Mouse (Mus musculus) heart, embryonic 16.5 days (tissue): ENCODE results near the gene Arhgap35. TPM values are rescaled to one million over a fixed set of nuclear protein-coding genes. Genes with fewer than 3 reads are reported as not detected.
A peak's percentile ranks its signal among the peaks of the same experiment; 100 is the strongest.

Experiments used
- ATAC-seq: fragments of 200-750 bp; cut with Nextera tagmentation; replicated peaks from 2 replicates; pipeline ENCODE4 v1.8.0; 2017; ENCODE audit warnings: moderate number of reproducible peaks; ENCODE audit not compliant: insufficient read depth, low FRiP score; ENCODE audit errors: extremely low read depth
- H3K27ac ChIP-seq: fragments of 300-500 bp; sonication (generic); 2 replicates; pipeline ENCODE4 v1.5.1; 2014; ENCODE audit warnings: mild to moderate bottlenecking, low read length, control low read depth, moderate library complexity
- H3K27me3 ChIP-seq: fragments of 300-500 bp; sonication (generic); 2 replicates; pipeline ENCODE4 v1.6.1; 2014; ENCODE audit warnings: low read length, mixed read lengths; ENCODE audit not compliant: control insufficient read depth, insufficient read depth
- H3K36me3 ChIP-seq: fragments of 300-500 bp; sonication (generic); 2 replicates; pipeline ENCODE4 v1.6.1; 2014; ENCODE audit not compliant: control insufficient read depth, insufficient read depth
- H3K4me1 ChIP-seq: fragments of 300-500 bp; sonication (generic); 2 replicates; pipeline ENCODE4 v1.6.1; 2014; ENCODE audit warnings: low read length, mixed read lengths; ENCODE audit not compliant: control insufficient read depth, insufficient read depth
- H3K4me2 ChIP-seq: fragments of 300-500 bp; sonication (generic); 2 replicates; pipeline ENCODE4 v1.6.1; 2014; ENCODE audit warnings: low read depth, mild to moderate bottlenecking, control low read depth, low read length
- H3K4me3 ChIP-seq: fragments of 300-500 bp; sonication (generic); 2 replicates; pipeline ENCODE4 v1.5.1; 2014; ENCODE audit warnings: mild to moderate bottlenecking, control low read depth, low read length
- H3K9ac ChIP-seq: fragments of 300-500 bp; sonication (generic); 2 replicates; pipeline ENCODE4 v1.6.1; 2014; ENCODE audit warnings: low read length, control low read depth
- H3K9me3 ChIP-seq: fragments of 300-500 bp; sonication (generic); replicated peaks from 2 replicates; pipeline ENCODE4 v1.6.1; 2016; ENCODE audit warnings: low read length; ENCODE audit not compliant: control insufficient read depth
- WGBS: fragments of 180-500 bp; shearing (Covaris S2); extraction: QIAGEN DNeasy Blood & Tissue Kit; methylation state at CpG from one replicate; pipeline ENCODE4 v1.1.7; 2014; 5-methylcytosine and 5-hydroxymethylcytosine counted together
- polyA plus RNA-seq: library from polyadenylated mRNA; unstranded; fragments of >200 nt; fragmentation: Nextera tagmentation; extraction: Ambion mirVana; gene quantifications from 2 replicates; pipeline ENCODE4 v1.2.1, GENCODE M21; 2015

The Arhgap35 gene
- polyA plus RNA-seq, 1 experiment from 2014 or later = 12.9 TPM

- Histone ChIP-seq H3K4me1 (peaks cover 29% of the 10 kb centered on the region), H3K9ac (no peak overlapping the region), H3K4me3 (no peak overlapping the region), H3K27ac (peak overlapping the region; percentile 80), H3K36me3 (no peaks in the 10 kb centered on the region), H3K9me3 (no peaks in the 10 kb centered on the region), H3K27me3 (no peaks in the 10 kb centered on the region), H3K4me2 (no peak overlapping the region)
- peak; percentile 80 for ATAC-seq
- WGBS = 29% methylated on average over 2 of the region's 2 CpGs
These were observed 90.5 kb downstream of the Arhgap35 start for GRCm38 (mm10) chr7:16524308-16524707.

- H3K9me3 ChIP-seq = no peaks in the 10 kb centered on the region
- H3K4me3 ChIP-seq = no peak overlapping the region
- H3K36me3 ChIP-seq = peaks cover 6% of the 10 kb centered on the region; the same call in 1 of the 2 replicates
- H3K9ac ChIP-seq = no peak overlapping the region
- H3K4me1 ChIP-seq = peaks cover 32% of the 10 kb centered on the region
- no peak overlapping the region for H3K4me2 ChIP-seq
- ATAC-seq = no peak
- WGBS = 91% methylated on average over 2 of the region's 2 CpGs
- no peak overlapping the region for H3K27ac ChIP-seq
- no peaks in the 10 kb centered on the region for H3K27me3 ChIP-seq
These were observed 95.5 kb downstream of the Arhgap35 start for GRCm38 (mm10) chr7:16519310-16519709.

GRCm38 (mm10) chr7:16517198-16517597 is 97.6 kb downstream of the Arhgap35 start:
- Histone ChIP-seq H3K9me3 (no peaks in the 10 kb centered on the region), H3K4me2 (no peak overlapping the region), H3K9ac (no peak overlapping the region), H3K27ac (peak overlapping the region; percentile 74), H3K4me1 (peaks cover 31% of the 10 kb centered on the region), H3K4me3 (no peak overlapping the region), H3K27me3 (no peaks in the 10 kb centered on the region), H3K36me3 (peaks cover 6% of the 10 kb centered on the region; the same call in 1 of the 2 replicates)
- 59% methylated on average over 5 of the region's 5 CpGs for WGBS
- peak; percentile 75 for ATAC-seq

GRCm38 (mm10) chr7:16507284-16507683 is 107.5 kb downstream of the Arhgap35 start:
- Histone ChIP-seq H3K4me1 (peaks cover 3% of the 10 kb centered on the region; the same call in 1 of the 2 replicates), H3K27ac (no peak overlapping the region), H3K36me3 (peaks cover 39% of the 10 kb centered on the region), H3K4me2 (no peak overlapping the region), H3K9ac (no peak overlapping the region), H3K9me3 (no peaks in the 10 kb centered on the region), H3K4me3 (no peak overlapping the region), H3K27me3 (no peaks in the 10 kb centered on the region)
- no peak; the same call in 1 of the 2 replicates for ATAC-seq
- WGBS = 4% methylated on average over 3 of the region's 3 CpGs

- no peak overlapping the region for H3K4me3 ChIP-seq
- no peaks in the 10 kb centered on the region for H3K9me3 ChIP-seq
- ATAC-seq = no peak
- H3K4me2 ChIP-seq = no peak overlapping the region
- no peak overlapping the region for H3K9ac ChIP-seq
- no peak overlapping the region for H3K27ac ChIP-seq
- H3K27me3 ChIP-seq = no peaks in the 10 kb centered on the region
- peaks cover 28% of the 10 kb centered on the region for H3K36me3 ChIP-seq
- WGBS = 91% methylated on average over 3 of the region's 3 CpGs
- peaks cover 3% of the 10 kb centered on the region; the same call in 1 of the 2 replicates for H3K4me1 ChIP-seq
These were observed 109.6 kb downstream of the Arhgap35 start for GRCm38 (mm10) chr7:16505226-16505593.

- H3K9ac ChIP-seq = no peak overlapping the region
- peaks cover 26% of the 10 kb centered on the region for H3K36me3 ChIP-seq
- 0 out of 2 replicates have a peak, but pooled peaks have one; percentile 28 for ATAC-seq
- H3K27me3 ChIP-seq = no peaks in the 10 kb centered on the region
- no peak overlapping the region for H3K27ac ChIP-seq
- no peak overlapping the region for H3K4me3 ChIP-seq
- 54% methylated on average over 2 of the region's 2 CpGs for WGBS
- H3K4me1 ChIP-seq = peaks cover 3% of the 10 kb centered on the region; the same call in 1 of the 2 replicates
- no peak overlapping the region for H3K4me2 ChIP-seq
- no peaks in the 10 kb centered on the region for H3K9me3 ChIP-seq
These were observed 110.1 kb downstream of the Arhgap35 start for GRCm38 (mm10) chr7:16504573-16505225.

- Histone ChIP-seq H3K4me3 (no peak overlapping the region), H3K36me3 (peaks cover 47% of the 10 kb centered on the region), H3K27me3 (no peaks in the 10 kb centered on the region), H3K4me1 (peaks cover 6% of the 10 kb centered on the region), H3K9ac (no peak overlapping the region), H3K9me3 (no peaks in the 10 kb centered on the region), H3K27ac (no peak overlapping the region), H3K4me2 (no peak overlapping the region)
- WGBS = 84% methylated on average over 4 of the region's 4 CpGs
- no peak for ATAC-seq
These were observed 113.2 kb downstream of the Arhgap35 start for GRCm38 (mm10) chr7:16501571-16501970.

- Histone ChIP-seq H3K4me3 (no peak overlapping the region), H3K4me2 (no peak overlapping the region), H3K27me3 (no peaks in the 10 kb centered on the region), H3K4me1 (peaks cover 10% of the 10 kb centered on the region), H3K36me3 (peaks cover 40% of the 10 kb centered on the region), H3K9me3 (no peaks in the 10 kb centered on the region), H3K27ac (no peak overlapping the region), H3K9ac (no peak overlapping the region)
- ATAC-seq = no peak
- WGBS = 89% methylated on average over 6 of the region's 6 CpGs
These were observed 115.1 kb downstream of the Arhgap35 start for GRCm38 (mm10) chr7:16499671-16500104.

- peaks cover 28% of the 10 kb centered on the region for H3K36me3 ChIP-seq
- H3K27me3 ChIP-seq = no peaks in the 10 kb centered on the region
- H3K4me3 ChIP-seq = no peak overlapping the region
- H3K9ac ChIP-seq = no peak overlapping the region
- H3K9me3 ChIP-seq = no peaks in the 10 kb centered on the region
- H3K4me2 ChIP-seq = no peak overlapping the region
- peaks cover 7% of the 10 kb centered on the region for H3K4me1 ChIP-seq
- ATAC-seq = no peak
- no peak overlapping the region for H3K27ac ChIP-seq
- 66% methylated on average over 3 of the region's 3 CpGs for WGBS
These were observed 118.5 kb downstream of the Arhgap35 start for GRCm38 (mm10) chr7:16496260-16496659.
